Mouse (Mus musculus): ENCODE measurements around the gene Gm47995.

DNA sequence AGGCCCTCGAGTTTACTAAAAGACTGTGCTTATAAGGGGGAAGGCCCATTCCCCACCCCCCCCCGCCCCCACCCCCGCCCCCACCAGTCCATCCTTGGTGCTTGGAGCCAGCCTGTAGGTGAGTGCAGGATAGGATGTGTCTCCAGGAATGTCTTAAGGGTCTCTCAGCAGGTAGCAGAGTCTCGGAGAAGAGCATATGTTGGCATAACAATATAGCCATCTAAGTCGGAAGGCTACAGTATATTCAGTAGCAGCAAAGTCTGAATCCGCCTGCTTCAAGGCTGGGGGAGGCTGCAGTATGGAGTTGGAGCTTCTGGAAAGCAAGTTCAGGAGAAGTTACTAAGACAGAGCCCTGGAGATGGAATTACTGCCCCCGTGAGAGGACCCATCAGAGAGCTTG, 21.9 kb downstream of the Gm47995 start:
- no peak for TF ChIP-seq CTCF (IDR thresholded peaks at IDR 0.05; ENCODE audit: low read depth)
- TF ChIP-seq EP300 (IDR thresholded peaks at IDR 0.05; ENCODE audit: low read depth), result no peak

Measured in liver, postnatal 0 days (tissue).